Mouse (Mus musculus): ENCODE results near the gene Dcaf1. TPM values are rescaled to one million over a fixed set of nuclear protein-coding genes. Genes with fewer than 3 reads are reported as not detected.

The Dcaf1 gene
- polyA plus RNA-seq, 1 experiment from 2014 or later = 16.6 TPM

GRCm38 (mm10) chr9:106788812-106789321, 32.8 kb upstream of the Dcaf1 start, which contains the start of gene Rad54l2:
Gene Rad54l2, minus strand, starts transcription at chr9:106789194.
- H3K36me3 ChIP-seq (ENCODE audit: control insufficient read depth, insufficient read depth, low read length) = no peaks in the 10 kb centered on the region
- H3K4me3 ChIP-seq (ENCODE audit: low read depth, low read length) = peak within 1 kb of the TSS; percentile 99
- H3K27me3 ChIP-seq (replicated peaks; ENCODE audit: control insufficient read depth, insufficient read depth, low read length) = no peaks in the 10 kb centered on the region
- under 1% methylated on average over 47 of the region's 49 CpGs for WGBS
- peaks cover 7% of the 10 kb centered on the region for H3K4me1 ChIP-seq (ENCODE audit: control insufficient read depth, insufficient read depth, low read length)
- DNase-seq (ENCODE audit: low spot score) = peak; percentile 80
- ATAC-seq = peak; percentile 95
- no peaks in the 10 kb centered on the region for H3K9me3 ChIP-seq (replicated peaks; ENCODE audit: control insufficient read depth, low read length)
- peak within 1 kb of the TSS; percentile 80 for H3K4me2 ChIP-seq (ENCODE audit: low read length)
- peak within 1 kb of the TSS; percentile 80 for H3K27ac ChIP-seq (ENCODE audit: low read depth, low read length)
- peak within 1 kb of the TSS; percentile 99 for H3K9ac ChIP-seq (ENCODE audit: low read length)

GRCm38 (mm10) chr9:106789363-106789762, 32.3 kb upstream of the Dcaf1 start:
- H3K9me3 ChIP-seq (replicated peaks; ENCODE audit: control insufficient read depth, low read length) = no peaks in the 10 kb centered on the region
- 19% methylated on average over 10 of the region's 10 CpGs for WGBS
- H3K27me3 ChIP-seq (replicated peaks; ENCODE audit: control insufficient read depth, insufficient read depth, low read length) = no peaks in the 10 kb centered on the region
- peaks cover 7% of the 10 kb centered on the region for H3K4me1 ChIP-seq (ENCODE audit: control insufficient read depth, insufficient read depth, low read length)
- peak overlapping the region; percentile 99 for H3K9ac ChIP-seq (ENCODE audit: low read length)
- no peak for DNase-seq (ENCODE audit: low spot score)
- H3K27ac ChIP-seq (ENCODE audit: low read depth, low read length) = peak overlapping the region; percentile 80; the same call in 1 of the 2 replicates
- peak; percentile 40 for ATAC-seq
- no peaks in the 10 kb centered on the region for H3K36me3 ChIP-seq (ENCODE audit: control insufficient read depth, insufficient read depth, low read length)
- peak overlapping the region; percentile 99 for H3K4me3 ChIP-seq (ENCODE audit: low read depth, low read length)
- peak overlapping the region; percentile 80 for H3K4me2 ChIP-seq (ENCODE audit: low read length)

- H3K36me3 ChIP-seq (ENCODE audit: control insufficient read depth, insufficient read depth, low read length) = no peaks in the 10 kb centered on the region
- H3K9me3 ChIP-seq (replicated peaks; ENCODE audit: control insufficient read depth, low read length) = no peaks in the 10 kb centered on the region
- no peak overlapping the region for H3K4me2 ChIP-seq (ENCODE audit: low read length)
- DNase-seq (ENCODE audit: low spot score) = no peak
- H3K27me3 ChIP-seq (replicated peaks; ENCODE audit: control insufficient read depth, insufficient read depth, low read length) = no peaks in the 10 kb centered on the region
- H3K27ac ChIP-seq (ENCODE audit: low read depth, low read length) = no peak overlapping the region
- no peak overlapping the region for H3K9ac ChIP-seq (ENCODE audit: low read length)
- WGBS = 70% methylated on average over 6 of the region's 6 CpGs
- no peak overlapping the region for H3K4me3 ChIP-seq (ENCODE audit: low read depth, low read length)
- ATAC-seq = no peak
- H3K4me1 ChIP-seq (ENCODE audit: control insufficient read depth, insufficient read depth, low read length) = peaks cover 7% of the 10 kb centered on the region
Measured at GRCm38 (mm10) chr9:106790831-106791230, 30.8 kb upstream of the Dcaf1 start.

- DNase-seq (ENCODE audit: low spot score) (no peak), ATAC-seq (no peak)
- H3K4me1 ChIP-seq (ENCODE audit: control insufficient read depth, insufficient read depth, low read length) = no peaks in the 10 kb centered on the region
- no peak overlapping the region for H3K4me2 ChIP-seq (ENCODE audit: low read length)
- no peak overlapping the region for H3K4me3 ChIP-seq (ENCODE audit: low read depth, low read length)
- no peak overlapping the region for H3K9ac ChIP-seq (ENCODE audit: low read length)
- no peaks in the 10 kb centered on the region for H3K27me3 ChIP-seq (replicated peaks; ENCODE audit: control insufficient read depth, insufficient read depth, low read length)
- H3K36me3 ChIP-seq (ENCODE audit: control insufficient read depth, insufficient read depth, low read length) = no peaks in the 10 kb centered on the region
- 71% methylated on average over 4 of the region's 4 CpGs for WGBS
- no peak overlapping the region for H3K27ac ChIP-seq (ENCODE audit: low read depth, low read length)
- H3K9me3 ChIP-seq (replicated peaks; ENCODE audit: control insufficient read depth, low read length) = no peaks in the 10 kb centered on the region
Measured at GRCm38 (mm10) chr9:106806503-106806902, 15.2 kb upstream of the Dcaf1 start.

- Histone ChIP-seq H3K36me3 (ENCODE audit: control insufficient read depth, insufficient read depth, low read length) (no peaks in the 10 kb centered on the region), H3K9ac (ENCODE audit: low read length) (no peak overlapping the region), H3K27ac (ENCODE audit: low read depth, low read length) (no peak overlapping the region), H3K4me2 (ENCODE audit: low read length) (no peak overlapping the region), H3K4me3 (ENCODE audit: low read depth, low read length) (no peak overlapping the region), H3K4me1 (ENCODE audit: control insufficient read depth, insufficient read depth, low read length) (no peaks in the 10 kb centered on the region), H3K27me3 (replicated peaks; ENCODE audit: control insufficient read depth, insufficient read depth, low read length) (no peaks in the 10 kb centered on the region), H3K9me3 (replicated peaks; ENCODE audit: control insufficient read depth, low read length) (no peaks in the 10 kb centered on the region)
- DNase-seq (ENCODE audit: low spot score) = no peak
- WGBS = 75% methylated on average over 6 of the region's 6 CpGs
- no peak for ATAC-seq
Measured at GRCm38 (mm10) chr9:106818191-106818590, 3.5 kb upstream of the Dcaf1 start.

- DNase-seq (ENCODE audit: low spot score) (peak; percentile 45), ATAC-seq (no peak)
- 96% methylated on average over 1 of the region's 1 CpGs for WGBS
Measured at GRCm38 (mm10) chr9:106819201-106819600, 2.5 kb upstream of the Dcaf1 start.

GRCm38 (mm10) chr9:106821050-106821617, 540 bp upstream of the Dcaf1 start:
- peak overlapping the region; percentile 90 for H3K4me3 ChIP-seq (ENCODE audit: low read depth, low read length)
- no peaks in the 10 kb centered on the region for H3K27me3 ChIP-seq (replicated peaks; ENCODE audit: control insufficient read depth, insufficient read depth, low read length)
- 51% methylated on average over 15 of the region's 15 CpGs for whole genome bisulfite sequencing
- H3K4me1 ChIP-seq (ENCODE audit: control insufficient read depth, insufficient read depth, low read length) = no peaks in the 10 kb centered on the region
- H3K36me3 ChIP-seq (ENCODE audit: control insufficient read depth, insufficient read depth, low read length) = no peaks in the 10 kb centered on the region
- 0 out of 2 replicates have a peak overlapping the region, but pooled peaks have one; percentile 23 for H3K27ac ChIP-seq (ENCODE audit: low read depth, low read length)
- no peak for ATAC-seq
- H3K4me2 ChIP-seq (ENCODE audit: low read length) = peak overlapping the region; percentile 56
- no peaks in the 10 kb centered on the region for H3K9me3 ChIP-seq (replicated peaks; ENCODE audit: control insufficient read depth, low read length)
- DNase-seq (ENCODE audit: low spot score) = peak; percentile 27
- H3K9ac ChIP-seq (ENCODE audit: low read length) = peak overlapping the region; percentile 57

More at GRCm38 (mm10) chr9:106819201-106819600, 2.5 kb upstream of the Dcaf1 start:
- Histone ChIP-seq H3K27ac (ENCODE audit: low read depth, low read length) (no peak overlapping the region), H3K9me3 (replicated peaks; ENCODE audit: control insufficient read depth, low read length) (no peaks in the 10 kb centered on the region), H3K9ac (ENCODE audit: low read length) (no peak overlapping the region), H3K4me2 (ENCODE audit: low read length) (no peak overlapping the region), H3K4me1 (ENCODE audit: control insufficient read depth, insufficient read depth, low read length) (no peaks in the 10 kb centered on the region), H3K4me3 (ENCODE audit: low read depth, low read length) (no peak overlapping the region), H3K27me3 (replicated peaks; ENCODE audit: control insufficient read depth, insufficient read depth, low read length) (no peaks in the 10 kb centered on the region), H3K36me3 (ENCODE audit: control insufficient read depth, insufficient read depth, low read length) (no peaks in the 10 kb centered on the region)

GRCm38 (mm10) chr9:106822381-106823104, 869 bp downstream of the Dcaf1 start:
- Histone ChIP-seq H3K9ac (ENCODE audit: low read length) (peak overlapping the region; percentile 79), H3K4me3 (ENCODE audit: low read depth, low read length) (peak overlapping the region; percentile 90), H3K9me3 (replicated peaks; ENCODE audit: control insufficient read depth, low read length) (no peaks in the 10 kb centered on the region), H3K36me3 (ENCODE audit: control insufficient read depth, insufficient read depth, low read length) (no peaks in the 10 kb centered on the region), H3K4me2 (ENCODE audit: low read length) (peak overlapping the region; percentile 73), H3K27ac (ENCODE audit: low read depth, low read length) (peak overlapping the region; percentile 88), H3K27me3 (replicated peaks; ENCODE audit: control insufficient read depth, insufficient read depth, low read length) (no peaks in the 10 kb centered on the region), H3K4me1 (ENCODE audit: control insufficient read depth, insufficient read depth, low read length) (no peaks in the 10 kb centered on the region)
- ATAC-seq = peak; percentile 65
- 2% methylated on average over 32 of the region's 32 CpGs for WGBS
- peak; percentile 86 for DNase-seq (ENCODE audit: low spot score)

- Histone ChIP-seq H3K4me2 (ENCODE audit: low read length) (no peak overlapping the region), H3K4me1 (ENCODE audit: control insufficient read depth, insufficient read depth, low read length) (no peaks in the 10 kb centered on the region), H3K9ac (ENCODE audit: low read length) (no peak overlapping the region), H3K36me3 (ENCODE audit: control insufficient read depth, insufficient read depth, low read length) (peaks cover 75% of the 10 kb centered on the region), H3K27ac (ENCODE audit: low read depth, low read length) (no peak overlapping the region), H3K27me3 (replicated peaks; ENCODE audit: control insufficient read depth, insufficient read depth, low read length) (no peaks in the 10 kb centered on the region), H3K4me3 (ENCODE audit: low read depth, low read length) (no peak overlapping the region), H3K9me3 (replicated peaks; ENCODE audit: control insufficient read depth, low read length) (no peaks in the 10 kb centered on the region)
- DNase-seq (ENCODE audit: low spot score) (peak; percentile 23), ATAC-seq (no peak)
- WGBS = 100% methylated on average over 1 of the region's 1 CpGs
Measured at GRCm38 (mm10) chr9:106840569-106840968, 18.9 kb downstream of the Dcaf1 start.

Data from forebrain, embryonic 14.5 days (tissue).